Mouse (Mus musculus) hindlimb bud, embryonic 11.5 days (tissue): ENCODE data around the gene Kit.

Experiments
- DNase-seq: peaks from one replicate; pipeline ENCODE4 v3.0.0-alpha.2; 2012; ENCODE audit warnings: low read depth, low spot score; ENCODE audit errors: extremely low spot score

The Kit gene

GRCm38 (mm10) chr5:75632846-75633640, 58.3 kb downstream of the Kit start:
- DNase-seq = no peak

GRCm38 (mm10) chr5:75635385-75635784, 60.7 kb downstream of the Kit start:
- no peak for DNase-seq

GRCm38 (mm10) chr5:75640637-75641036, 65.9 kb downstream of the Kit start:
- DNase-seq = no peak

- DNase-seq = no peak
Measured at GRCm38 (mm10) chr5:75647046-75647445, 72.3 kb downstream of the Kit start.

GRCm38 (mm10) chr5:75650566-75650965, 75.8 kb downstream of the Kit start:
- no peak for DNase-seq

GRCm38 (mm10) chr5:75653431-75653830, 78.7 kb downstream of the Kit start:
- no peak for DNase-seq

GRCm38 (mm10) chr5:75658575-75658974, 83.9 kb downstream of the Kit start:
- DNase-seq = no peak

- no peak for DNase-seq
Measured at GRCm38 (mm10) chr5:75660342-75660741, 85.6 kb downstream of the Kit start.

- DNase-seq = no peak
Measured at GRCm38 (mm10) chr5:75662466-75662865, 87.8 kb downstream of the Kit start.

GRCm38 (mm10) chr5:75663768-75664167, 89.1 kb downstream of the Kit start:
- DNase-seq = no peak

GRCm38 (mm10) chr5:75667083-75667482, 92.4 kb downstream of the Kit start:
- DNase-seq = no peak

GRCm38 (mm10) chr5:75671136-75671788, 96.5 kb downstream of the Kit start:
- DNase-seq = no peak

- no peak for DNase-seq
Measured at GRCm38 (mm10) chr5:75676024-75676423, 101.3 kb downstream of the Kit start.

- DNase-seq = no peak
Measured at GRCm38 (mm10) chr5:75679896-75680295, 105.2 kb downstream of the Kit start.

- DNase-seq = no peak
Measured at GRCm38 (mm10) chr5:75695162-75695809, 120.6 kb downstream of the Kit start.

GRCm38 (mm10) chr5:75696960-75697359, 122.2 kb downstream of the Kit start:
- DNase-seq = no peak

- DNase-seq = no peak
Measured at GRCm38 (mm10) chr5:75698556-75698955, 123.8 kb downstream of the Kit start.

GRCm38 (mm10) chr5:75699081-75699480, 124.4 kb downstream of the Kit start:
- DNase-seq = no peak

- DNase-seq = no peak
Measured at GRCm38 (mm10) chr5:75699516-75699915, 124.8 kb downstream of the Kit start.

- DNase-seq = no peak
Measured at GRCm38 (mm10) chr5:75701662-75702061, 126.9 kb downstream of the Kit start.

GRCm38 (mm10) chr5:75702080-75702479, 127.4 kb downstream of the Kit start:
- DNase-seq = no peak

- no peak for DNase-seq
Measured at GRCm38 (mm10) chr5:75704584-75705175, 130.0 kb downstream of the Kit start.
